Mouse (Mus musculus) ES-E14 (cell line): Measurements from ENCODE around the gene Nyap2.

Experiments
- HCFC1 ChIP-seq: IDR thresholded peaks from 2 replicates; pipeline ENCODE4 v1.6.1; 2012; ENCODE audit warnings: low read length, inconsistent platforms, borderline replicate concordance; ENCODE audit not compliant: insufficient read depth
- MAFK ChIP-seq: IDR thresholded peaks from 2 replicates; pipeline ENCODE4 v1.6.1; 2014; ENCODE audit warnings: mild to moderate bottlenecking, low read depth, low read length, inconsistent platforms; ENCODE audit not compliant: insufficient read depth
- ZC3H11A ChIP-seq: IDR thresholded peaks from 2 replicates; pipeline ENCODE4 v1.6.1; 2012; ENCODE audit warnings: low read depth, mild to moderate bottlenecking, inconsistent platforms, low read length, borderline replicate concordance
- ZNF384 ChIP-seq: IDR thresholded peaks from 2 replicates; pipeline ENCODE4 v1.6.1; 2012; ENCODE audit warnings: low read depth, low read length, inconsistent platforms

DNA sequence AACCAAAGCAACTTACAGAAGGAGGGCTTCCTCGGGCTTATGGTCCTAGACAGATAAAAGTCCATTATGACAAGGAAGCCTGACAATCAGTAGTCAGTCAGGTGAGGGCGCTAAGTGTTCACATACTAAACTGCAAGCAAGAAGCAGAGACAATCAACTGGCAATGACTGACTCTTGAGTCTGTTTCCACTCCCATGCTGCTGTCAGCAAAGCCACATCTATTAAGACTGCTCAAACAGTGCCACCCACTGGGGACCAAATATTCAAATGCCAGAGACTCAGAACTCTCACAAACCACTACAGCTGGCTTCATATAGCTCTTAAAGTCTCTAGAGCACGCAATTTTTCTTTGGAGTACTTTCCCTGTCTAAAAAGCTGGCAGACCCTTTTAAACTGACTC is 226.6 kb downstream of the Nyap2 start:
- TF ChIP-seq ZC3H11A (no peak), ZNF384 (no peak), MAFK (no peak), HCFC1 (no peak)
